Mouse (Mus musculus): ENCODE measurements around the gene Ptp4a2.
"Not testable (repeated sequence)": the region's sequence is repeated elsewhere in the genome, so short reads cannot be mapped to it uniquely, and the experiment has no call there.

The Ptp4a2 gene

DNA sequence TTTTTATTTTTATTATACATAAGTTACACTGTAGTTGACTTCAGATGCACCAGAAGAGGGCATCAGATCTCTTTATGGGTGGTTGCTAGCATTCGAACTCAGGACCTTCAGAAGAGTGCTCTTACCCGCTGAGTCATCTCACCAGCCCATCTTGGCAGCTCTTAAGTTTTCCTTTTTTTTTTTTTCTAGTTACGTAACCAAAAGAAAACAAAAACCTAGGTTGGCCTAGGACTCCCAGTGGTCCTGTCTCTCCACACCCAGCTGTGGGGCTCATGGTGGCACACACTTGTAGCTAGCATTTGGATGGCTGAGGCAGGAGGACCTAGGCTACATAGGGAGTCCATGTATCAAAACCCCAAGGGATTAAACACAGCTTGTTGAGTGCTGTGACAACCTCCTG lies 43.0 kb downstream of the Ptp4a2 start:
- DNase-seq = no peak

DNA sequence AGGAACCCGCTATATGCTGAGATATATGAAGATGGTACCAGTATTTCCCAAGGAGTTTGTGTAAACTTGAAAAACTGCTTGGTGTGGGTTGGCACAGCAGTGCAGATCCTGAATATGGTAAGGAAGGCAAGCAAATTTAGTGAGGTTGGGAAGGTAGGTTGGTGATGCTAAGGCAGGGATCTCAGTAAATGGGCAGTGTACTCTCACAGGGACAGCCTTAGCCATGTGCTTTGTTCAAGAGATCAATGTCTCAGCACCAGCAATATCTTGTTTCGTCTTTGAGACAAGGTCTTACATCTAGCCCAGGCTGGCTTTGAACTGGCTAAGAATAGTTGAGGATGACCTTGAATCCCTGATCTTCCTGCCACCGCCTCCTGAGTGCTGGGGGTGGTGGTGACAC lies 43.6 kb downstream of the Ptp4a2 start:
- DNase-seq = no peak

DNA sequence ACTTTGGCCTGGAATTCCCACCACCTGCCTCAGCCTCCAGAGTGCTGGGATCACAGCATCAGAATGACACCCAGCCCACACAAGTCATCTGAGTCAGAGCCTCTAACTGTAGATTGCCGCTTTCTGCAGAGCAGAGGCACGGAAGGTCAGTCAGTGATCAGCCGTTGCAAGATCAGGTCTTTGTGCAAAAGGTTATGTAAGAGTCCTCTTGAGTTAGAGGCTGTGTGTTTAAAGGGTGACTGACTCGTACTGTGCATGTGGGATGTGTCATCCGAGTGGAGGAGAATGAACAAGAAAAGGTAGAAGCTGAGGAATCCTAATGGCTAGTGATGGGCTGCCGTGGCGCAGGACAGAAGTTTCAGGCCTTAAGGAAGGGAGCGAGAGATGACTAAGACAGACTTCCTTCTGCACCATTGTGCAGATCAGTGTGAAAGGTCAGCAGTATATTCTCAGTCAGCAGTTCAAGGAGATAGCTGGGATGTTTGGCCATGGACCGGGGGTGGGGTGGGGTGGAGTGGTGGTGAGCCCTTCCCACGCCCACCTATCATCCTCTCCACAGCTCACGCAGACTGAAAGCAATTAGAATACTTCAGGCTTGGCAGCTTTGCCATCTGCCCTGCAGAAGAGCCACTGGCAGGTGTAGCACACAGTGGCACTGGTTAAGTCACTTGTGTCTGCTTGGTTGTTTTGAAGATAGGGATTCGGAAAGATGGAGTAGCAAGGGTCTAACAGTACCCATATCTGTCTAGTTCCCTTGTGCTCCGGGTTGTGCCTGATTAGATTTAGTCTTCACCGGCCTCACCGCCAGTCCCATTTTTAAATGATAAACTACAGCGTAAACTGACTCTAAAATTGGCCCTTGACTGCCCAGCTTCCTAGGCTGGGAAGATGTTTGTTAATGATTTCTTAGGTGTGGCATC lies 44.3 kb downstream of the Ptp4a2 start:
- DNase-seq = no peak

DNA sequence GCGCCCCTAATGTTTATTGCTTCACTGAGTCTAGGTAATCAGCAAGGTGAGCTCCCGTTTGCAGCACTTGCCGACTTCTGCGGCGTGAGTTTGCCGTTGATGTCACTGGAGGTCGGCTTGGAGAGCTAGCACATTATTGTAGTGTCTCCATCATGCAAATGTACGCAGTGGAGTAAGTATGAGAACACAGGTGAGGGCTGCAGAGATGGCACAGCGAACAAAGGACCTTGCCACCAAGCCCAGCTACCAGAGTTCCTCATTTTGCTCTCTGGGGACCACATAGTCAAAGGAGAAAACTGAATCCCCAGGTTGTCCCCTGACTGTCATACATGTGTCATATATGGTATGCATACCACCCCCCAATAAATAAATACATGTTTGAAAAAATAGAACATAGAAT lies 49.4 kb downstream of the Ptp4a2 start:
- no peak for DNase-seq

DNA sequence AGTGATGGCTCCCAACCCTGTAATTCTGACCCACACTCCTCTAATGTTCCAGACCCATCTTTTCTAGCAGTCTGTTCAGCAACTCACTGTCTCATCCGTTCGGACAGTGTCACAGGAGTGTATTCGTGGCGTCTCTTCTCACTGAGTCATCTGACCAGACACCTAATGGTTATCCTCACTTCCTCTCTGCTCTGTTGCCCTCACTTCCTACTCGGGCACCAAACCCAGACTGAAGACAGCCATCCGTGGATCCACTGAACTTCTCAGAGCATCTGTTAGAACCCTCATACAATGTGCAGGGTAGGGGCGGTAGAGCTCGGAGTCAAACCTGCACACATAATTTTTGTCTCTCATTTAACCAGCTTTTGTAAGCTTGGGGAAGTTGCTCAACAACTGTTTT lies 50.4 kb downstream of the Ptp4a2 start:
- no peak for DNase-seq

DNA sequence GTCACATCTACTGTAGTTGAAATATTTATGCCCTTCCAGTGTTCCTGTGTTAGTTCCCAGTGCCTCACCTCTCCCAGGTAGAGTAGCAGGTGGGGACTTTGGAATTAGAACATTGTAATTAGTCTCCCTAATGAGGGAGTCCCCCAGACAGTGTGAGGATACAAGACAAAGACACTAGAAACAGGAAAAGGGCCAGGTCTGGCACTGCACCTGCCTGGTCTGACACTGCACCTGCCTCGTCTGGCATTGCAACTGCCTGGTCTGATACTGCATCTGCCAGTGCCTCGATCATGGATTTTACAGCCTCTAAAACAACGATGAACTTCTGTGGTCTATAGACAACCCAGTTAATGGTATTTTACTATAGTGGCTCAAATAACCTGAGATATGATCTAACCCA lies 51.3 kb downstream of the Ptp4a2 start:
- DNase-seq = no peak

DNA sequence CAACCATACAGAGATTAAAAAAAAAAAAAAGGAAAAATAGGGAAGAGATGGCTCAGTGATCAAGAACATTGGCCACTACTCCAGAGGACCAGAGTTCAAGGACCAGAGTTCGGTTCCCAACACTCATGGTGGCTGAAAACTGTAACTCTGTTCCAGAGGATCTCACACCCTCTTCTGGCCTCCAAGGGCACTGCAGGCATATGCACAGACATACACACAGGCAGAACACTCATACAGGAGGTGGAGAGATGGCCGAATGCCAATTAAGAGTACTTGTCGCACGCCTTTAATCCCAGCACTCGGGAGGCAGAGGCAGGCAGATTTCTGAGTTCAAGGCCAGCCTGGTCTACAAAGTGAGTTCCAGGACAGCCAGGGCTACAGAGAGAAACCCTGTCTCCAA lies 55.2 kb downstream of the Ptp4a2 start:
- DNase-seq = not testable (repeated sequence)

DNA sequence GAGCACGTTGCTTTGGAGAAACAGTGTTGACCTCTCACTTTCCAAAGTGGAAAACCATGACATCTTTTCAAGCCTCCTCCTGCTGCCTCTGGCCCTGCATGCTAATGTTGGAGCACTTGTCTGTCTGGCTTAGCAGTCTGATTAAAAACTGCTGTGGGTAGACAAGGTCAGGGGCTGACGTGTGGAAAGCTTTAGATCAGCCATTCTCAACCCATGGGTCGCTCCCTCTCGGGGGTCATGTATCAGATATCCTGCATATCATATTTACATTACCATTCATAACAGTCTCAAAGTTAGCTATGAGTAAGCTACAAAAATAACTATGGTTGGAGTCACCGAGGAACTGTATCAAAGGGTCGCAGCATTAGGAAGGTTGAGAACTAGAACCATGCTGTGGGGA lies 57.2 kb downstream of the Ptp4a2 start:
- no peak for DNase-seq

DNA sequence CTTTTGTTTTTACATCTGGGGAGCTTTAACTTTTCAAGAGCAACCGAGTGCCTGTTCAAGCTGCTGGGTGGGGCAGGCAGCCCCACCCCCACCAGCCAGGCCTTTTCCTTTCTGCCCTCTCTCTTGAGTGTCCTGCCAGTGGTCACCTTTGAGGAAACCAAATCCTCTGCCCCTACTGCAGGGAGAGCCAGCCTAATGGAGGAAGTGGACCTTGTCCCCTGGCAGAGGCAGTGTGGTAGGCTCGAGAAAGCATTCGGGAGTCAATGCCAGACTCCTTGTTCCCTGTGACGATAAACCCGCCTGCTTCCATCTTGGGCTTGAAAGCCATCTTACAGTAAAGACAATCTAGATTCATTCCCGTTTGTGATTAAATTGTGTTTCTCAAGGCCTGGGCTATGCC lies 59.5 kb downstream of the Ptp4a2 start:
- no peak for DNase-seq

DNA sequence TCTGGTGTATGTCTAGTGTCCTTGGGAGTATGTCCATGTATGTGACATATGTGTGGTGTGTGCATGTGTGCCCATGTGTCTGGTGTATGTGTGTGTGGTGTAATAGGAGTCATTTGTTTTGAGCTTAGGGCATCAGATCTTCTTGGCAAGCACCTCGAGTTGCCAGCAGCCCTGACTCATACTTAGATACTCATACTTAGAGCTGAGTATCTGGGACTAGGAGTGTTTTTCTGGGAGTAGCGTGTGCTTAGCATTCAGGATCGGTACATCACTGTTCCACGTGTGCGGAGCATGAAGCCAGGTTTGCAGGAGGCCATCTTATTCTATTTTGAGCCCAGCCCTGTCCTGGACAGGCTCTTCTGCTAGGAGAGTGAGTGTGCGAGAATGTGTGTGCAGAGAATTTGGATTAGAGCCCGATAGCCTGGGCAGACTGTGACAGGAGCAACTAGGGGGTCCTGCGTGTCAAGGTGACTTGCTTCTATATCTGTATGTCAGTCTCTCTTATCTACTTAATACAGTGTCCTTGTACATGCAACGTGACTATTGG lies 61.4 kb downstream of the Ptp4a2 start:
- DNase-seq = no peak

DNA sequence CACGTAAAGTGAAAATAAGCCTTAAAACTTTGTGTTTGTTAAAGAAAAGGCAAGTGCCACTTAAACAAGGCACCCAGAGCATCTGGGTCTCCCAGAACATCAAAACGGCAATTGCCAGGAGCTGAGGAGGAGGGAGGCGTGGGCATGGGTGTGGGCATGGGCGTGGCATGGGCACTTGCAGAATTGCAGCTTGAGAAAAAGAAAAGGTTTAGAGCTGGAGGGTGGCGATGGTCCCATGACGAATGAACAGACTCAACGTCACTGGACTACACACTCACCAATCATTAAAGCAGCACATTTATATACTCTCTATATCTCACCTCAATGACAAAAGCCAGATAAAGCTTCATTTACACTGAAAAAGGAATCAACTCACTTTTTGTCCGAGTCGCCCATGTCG lies 63.8 kb downstream of the Ptp4a2 start:
- DNase-seq = no peak

DNA sequence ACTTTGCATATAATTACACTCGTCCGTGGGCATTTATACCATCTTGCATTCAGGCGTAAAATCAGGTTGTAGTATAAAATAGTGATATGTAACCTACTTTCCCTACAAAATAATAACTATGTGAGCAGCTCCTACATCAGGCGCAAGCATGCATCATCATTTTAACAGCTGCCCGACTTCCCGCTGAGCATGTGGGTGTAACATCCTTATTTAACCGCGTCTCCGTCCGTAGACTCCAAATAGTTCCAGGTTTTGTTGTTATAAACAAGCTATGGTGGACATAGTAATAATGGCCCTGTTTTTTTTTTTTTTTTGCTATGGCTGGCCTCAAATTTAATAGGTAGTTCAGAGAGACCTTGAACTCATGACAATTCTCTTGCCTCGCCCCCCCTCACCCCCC lies 64.4 kb downstream of the Ptp4a2 start:
- peak; percentile 40 for DNase-seq

DNA sequence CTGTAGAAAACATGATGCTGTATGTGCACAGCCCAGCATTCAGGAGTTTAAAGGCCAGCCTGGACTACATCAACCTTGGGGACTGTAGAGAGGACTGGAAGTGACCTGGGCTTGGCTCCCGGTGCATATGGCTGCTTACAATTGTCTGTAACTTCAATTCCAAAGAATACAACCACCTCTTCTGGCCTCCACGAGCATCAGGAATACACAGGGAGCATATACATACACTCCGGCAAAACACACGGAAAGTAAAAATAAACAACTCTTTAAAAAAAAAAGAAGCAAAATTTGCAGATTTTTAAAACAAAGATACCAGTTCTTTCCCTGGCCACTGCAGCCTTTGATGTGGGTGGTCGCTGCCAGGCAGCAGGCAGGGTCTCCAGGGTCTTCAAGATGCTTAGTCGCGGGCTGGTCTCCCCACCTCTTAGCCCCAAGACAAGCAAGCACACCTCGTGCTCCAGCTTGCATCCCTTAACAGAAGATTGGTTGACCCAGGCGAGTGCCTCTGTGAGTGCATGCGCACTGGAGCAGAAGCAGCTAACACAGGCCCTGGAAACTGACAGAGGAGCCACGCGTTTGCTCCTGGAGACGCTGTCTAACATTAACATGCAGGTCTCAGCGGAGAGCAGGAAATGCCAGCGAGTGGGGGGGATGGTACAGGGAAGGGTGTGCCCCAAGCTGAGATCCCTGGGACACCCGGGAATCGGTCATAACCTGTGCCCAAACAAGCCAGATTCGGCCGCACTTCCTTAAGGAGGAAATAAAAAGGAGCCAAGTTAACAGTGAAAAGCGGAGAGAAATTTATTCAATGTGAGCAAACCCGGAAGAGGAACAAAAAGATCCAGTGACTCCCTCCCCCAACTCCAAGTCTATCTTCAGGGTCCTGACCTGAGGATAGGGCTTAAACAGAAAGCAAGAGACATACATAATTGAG lies 66.1 kb downstream of the Ptp4a2 start:
- DNase-seq = peak; percentile 64

DNA sequence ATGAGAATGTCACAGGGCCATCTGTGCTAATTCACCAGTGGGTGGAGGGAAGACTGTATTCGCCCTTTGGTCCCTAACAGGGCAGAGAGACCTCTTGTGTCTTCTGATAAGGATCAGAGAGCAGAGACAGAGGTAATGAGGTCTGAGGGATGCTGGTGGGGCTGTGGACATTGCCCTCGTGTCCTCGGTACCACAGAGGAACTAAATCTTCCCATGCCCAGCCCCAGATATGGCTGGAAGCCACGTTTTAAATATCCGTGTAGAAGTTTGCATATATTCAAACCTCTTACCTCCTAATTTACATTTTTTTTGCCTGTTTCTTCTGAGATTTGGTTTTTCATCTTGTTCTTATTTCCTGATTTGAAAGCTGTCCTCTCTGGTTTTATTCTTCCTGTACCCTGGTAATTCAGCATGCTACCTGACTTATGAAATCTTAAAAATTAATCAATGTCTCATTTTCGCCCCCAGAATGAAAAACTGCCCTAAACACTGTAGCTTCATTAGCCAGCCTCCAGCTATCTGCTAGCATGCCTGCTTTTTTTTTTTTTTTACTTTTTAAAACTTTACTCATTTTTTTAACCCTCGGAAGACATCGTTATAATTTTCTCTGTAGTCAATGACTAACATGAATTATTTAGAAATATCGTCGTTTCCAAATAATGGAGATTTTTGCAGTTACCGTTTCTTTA lies 67.1 kb downstream of the Ptp4a2 start:
- no peak for DNase-seq

DNA sequence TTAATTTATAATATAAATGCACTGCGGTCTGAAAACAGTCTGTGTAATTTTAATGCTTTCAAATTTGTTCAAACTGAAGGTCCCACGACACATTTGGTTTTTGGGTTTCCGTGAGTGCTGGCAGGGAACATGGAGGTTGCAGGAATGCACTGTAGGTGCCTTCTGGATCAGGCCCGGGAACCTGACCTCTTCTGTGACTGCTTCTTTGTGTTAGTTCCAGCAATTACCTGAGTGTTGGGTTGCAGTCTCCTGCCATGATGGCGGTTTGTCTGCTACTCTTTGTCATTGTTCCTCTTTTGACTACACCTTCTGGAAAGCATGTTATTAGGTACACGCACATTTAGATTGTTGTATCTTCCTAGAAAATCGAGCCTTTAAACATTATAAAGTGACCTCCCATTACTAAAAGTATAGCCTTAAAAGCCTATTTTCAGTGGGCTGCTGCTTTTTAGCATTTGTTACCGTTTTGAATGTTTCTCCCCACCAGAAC lies 67.7 kb downstream of the Ptp4a2 start:
- no peak for DNase-seq

DNA sequence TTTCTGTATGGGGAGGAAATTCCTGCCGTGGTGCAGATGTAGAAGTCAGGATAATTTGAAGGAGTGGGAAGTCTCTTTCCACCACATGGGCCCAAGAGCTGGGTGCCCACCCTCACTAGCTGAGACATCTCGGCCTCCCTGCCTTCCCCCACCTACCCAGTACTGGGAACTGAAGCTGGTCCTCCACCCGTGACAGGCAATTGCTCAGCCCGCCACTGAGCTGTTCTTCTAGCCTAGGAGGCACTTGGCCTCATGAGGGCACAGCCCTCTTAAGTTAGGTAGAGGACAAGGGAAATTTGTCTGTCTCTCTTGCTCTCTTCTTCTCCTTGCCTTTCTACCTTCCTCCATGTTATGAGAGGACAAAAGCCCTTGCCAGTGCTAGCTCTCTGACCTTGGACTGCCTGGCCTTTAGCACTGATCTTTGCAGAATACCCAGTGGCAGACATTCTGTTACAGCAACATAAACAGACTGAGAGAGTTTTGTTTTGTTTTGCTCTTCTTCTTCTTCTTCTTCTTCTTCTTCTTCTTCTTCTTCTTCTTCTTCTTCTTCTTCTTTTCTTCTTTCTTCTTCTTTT lies 68.3 kb downstream of the Ptp4a2 start:
- DNase-seq = no peak

DNA sequence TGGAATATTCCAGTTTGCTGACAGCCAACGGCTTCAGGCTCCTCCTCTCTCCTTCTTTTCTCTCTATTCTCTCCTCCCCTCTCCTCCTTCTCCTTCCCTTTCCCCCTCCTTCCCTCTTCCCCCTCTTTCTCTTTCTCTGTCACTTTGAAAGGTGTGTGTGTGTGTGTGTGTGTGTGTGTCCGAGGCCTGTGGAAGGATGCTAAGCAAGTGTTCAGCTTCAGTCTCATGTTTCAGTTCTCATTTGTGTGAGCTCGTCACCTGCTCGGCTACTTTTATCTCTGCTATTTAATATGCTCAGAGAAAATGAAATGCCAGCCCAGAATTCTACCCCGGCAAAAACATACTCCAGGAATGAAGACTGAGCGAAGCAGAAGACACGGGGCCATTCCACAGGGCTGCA lies 69.6 kb downstream of the Ptp4a2 start:
- DNase-seq = no peak

DNA sequence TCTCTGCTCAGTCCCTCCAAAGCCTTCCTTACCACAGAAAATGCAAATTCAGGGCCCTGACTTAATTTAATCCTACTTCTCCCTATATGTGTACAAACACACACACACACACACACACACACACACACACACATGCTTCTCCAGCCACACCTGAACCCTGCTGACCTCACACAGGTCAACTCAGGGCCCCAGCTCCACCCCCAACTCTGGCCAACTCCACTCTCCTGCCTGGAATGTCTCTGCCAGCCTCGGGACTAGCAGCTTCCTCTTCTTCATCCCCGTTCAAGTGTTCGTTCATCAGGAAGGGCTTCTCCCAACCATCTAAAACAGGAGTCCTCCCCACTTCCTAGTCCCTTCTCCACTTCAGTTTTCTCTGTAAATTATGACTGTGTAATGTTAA lies 70.6 kb downstream of the Ptp4a2 start:
- DNase-seq = no peak

DNA sequence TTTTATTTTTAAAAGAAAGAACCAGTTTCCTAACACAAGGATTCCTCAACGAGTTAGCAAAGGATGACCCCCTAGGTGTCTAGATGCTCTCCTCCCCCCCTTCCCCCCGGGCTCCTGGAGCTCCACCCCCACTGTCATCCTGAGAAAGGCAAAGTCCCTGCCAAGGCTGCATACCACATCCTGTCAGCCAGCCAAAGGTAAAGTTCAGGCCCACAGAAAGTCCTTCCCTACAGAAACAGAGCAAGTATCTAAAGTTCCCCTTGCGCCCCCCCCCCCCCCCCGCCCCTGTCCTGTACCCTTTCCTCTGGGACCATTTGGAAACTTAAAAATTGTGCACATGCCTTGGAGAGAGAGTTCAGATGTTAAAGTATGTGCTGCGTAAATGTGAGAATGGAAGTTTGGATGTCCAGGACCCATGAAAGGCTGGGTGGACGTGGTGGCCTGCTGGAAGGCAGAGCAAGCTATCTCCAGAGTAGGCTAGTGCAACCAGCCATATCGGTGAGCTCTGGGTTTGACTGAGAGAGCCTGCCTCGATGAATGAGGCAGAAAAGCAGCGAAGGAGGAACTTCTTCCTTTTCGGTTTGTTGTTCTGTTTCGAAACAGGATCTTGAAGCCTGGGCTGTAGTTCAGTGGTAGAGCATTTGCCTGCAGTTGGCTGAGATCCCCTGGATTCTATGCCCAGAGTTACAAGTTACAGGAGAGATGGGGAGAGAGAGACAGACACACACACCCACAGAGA lies 71.7 kb downstream of the Ptp4a2 start:
- peak; percentile 45 for DNase-seq

DNA sequence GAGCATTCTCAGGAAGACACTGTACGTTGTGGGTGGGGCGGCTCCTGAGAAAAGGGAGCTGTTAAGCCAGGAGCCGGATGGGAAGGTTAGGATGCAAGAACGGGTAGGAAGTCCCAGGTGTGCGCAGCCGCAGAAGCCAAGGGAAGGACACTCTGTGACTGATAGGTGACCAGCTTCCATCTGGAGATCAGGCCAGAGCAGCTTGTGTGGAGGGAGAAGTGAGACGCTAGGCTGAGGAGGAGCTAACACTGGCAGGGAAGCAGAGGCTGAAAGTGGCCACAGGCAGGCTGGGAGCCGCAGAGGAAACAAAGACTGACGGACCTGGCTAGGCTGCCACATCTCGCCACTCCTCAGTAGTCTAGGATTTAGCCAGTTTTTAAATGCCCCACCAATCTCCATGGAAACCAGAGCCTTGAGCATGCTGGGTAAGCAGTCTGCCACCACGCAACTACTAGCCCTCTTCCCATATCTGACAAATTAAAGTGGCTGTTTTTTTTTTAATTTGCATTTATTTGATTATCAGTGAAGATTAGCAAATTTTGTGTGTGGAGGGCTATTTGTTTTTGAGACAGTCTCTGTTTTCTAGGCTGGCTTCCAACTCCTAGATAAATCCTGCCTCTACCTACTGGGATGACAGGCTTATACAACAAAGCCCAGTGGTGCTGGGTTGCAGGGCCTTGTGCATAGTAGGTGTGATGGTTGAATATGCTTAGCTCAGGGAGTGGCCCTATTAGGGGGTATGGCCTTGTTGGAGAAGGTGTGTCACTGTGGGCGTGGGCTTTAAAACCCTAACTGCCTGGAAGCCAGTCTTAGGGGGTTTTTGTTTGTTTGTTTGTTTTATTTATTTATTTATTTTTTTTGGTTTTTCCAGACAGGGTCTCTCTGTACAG lies 73.3 kb downstream of the Ptp4a2 start:
- DNase-seq = peak; percentile 47

DNA sequence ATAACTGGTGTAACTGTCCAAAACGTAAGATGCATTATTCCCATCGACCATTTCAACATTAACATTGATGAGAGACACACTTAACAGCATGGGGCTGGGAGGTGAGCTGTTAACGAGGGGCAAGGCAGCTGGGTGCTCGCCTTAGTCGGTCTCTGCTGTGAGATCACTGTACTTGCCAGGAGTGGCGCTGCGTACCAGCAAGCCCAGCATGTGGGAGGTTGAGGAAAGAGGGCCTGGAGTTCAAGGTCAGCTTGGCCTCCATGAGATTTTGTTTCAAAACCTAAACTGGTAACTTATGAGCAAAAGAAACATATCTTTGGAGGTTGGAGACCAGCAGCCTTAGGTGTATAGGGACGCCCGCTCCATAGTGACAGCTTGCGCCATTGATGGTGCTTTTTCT lies 78.6 kb downstream of the Ptp4a2 start:
- DNase-seq = no peak

Data from right cerebral cortex, postnatal 25 days (tissue).